Mouse (Mus musculus): ENCODE results near the gene Mtfmt. TPM values are rescaled to one million over a fixed set of nuclear protein-coding genes. Genes with fewer than 3 reads are reported as not detected.
A peak's percentile ranks its signal among the peaks of the same experiment; 100 is the strongest.

The Mtfmt gene
- polyA plus RNA-seq, 1 experiment from 2014 or later = 23.7 TPM

DNA sequence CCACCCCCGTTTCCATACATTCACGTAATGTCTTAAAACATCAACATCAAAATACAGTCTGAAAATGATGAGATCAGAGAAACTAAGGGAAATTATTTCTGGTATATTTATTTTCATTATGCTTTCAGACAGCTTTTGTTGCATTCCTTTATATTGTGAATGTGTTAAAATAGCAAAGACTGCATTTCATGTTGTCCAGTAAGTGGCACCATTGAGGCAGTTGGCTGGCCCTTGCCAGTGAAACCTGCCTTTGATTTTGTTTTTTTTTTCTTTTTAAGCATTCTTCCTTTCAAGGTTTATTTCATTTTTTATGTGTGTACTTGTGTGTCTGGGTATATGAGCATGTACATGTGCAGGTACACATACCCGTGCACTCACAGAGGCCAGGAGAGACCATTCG is 9.1 kb downstream of the Mtfmt start:
- WGBS = 90% methylated on average over 4 of the region's 4 CpGs

GRCm38 (mm10) chr9:65447951-65448350 is 12.4 kb downstream of the Mtfmt start:
- Histone ChIP-seq H3K27ac (no peak overlapping the region), H3K9me3 (ENCODE audit: control insufficient read depth, low read length) (no peaks in the 10 kb centered on the region), H3K9ac (no peak overlapping the region), H3K4me2 (replicated peaks) (no peak overlapping the region), H3K36me3 (replicated peaks; ENCODE audit: control insufficient read depth, insufficient read depth) (peaks cover 88% of the 10 kb centered on the region), H3K4me1 (replicated peaks; ENCODE audit: control insufficient read depth, insufficient read depth, low read length) (no peaks in the 10 kb centered on the region), H3K27me3 (ENCODE audit: control insufficient read depth, insufficient read depth, low read length) (no peaks in the 10 kb centered on the region), H3K4me3 (replicated peaks; ENCODE audit: low read length) (no peak overlapping the region)
- DNase-seq (ENCODE audit: low spot score) = no peak
- ATAC-seq (ENCODE audit: low FRiP score) = no peak
- WGBS = 92% methylated on average over 6 of the region's 6 CpGs

More for the DNA sequence above, 9.1 kb downstream of the Mtfmt start:
- no peak overlapping the region for H3K4me2 ChIP-seq (replicated peaks)
- no peaks in the 10 kb centered on the region for H3K9me3 ChIP-seq (ENCODE audit: control insufficient read depth, low read length)
- H3K36me3 ChIP-seq (replicated peaks; ENCODE audit: control insufficient read depth, insufficient read depth) = peaks cover 86% of the 10 kb centered on the region
- no peak for DNase-seq (ENCODE audit: low spot score)
- no peak overlapping the region for H3K27ac ChIP-seq
- H3K4me3 ChIP-seq (replicated peaks; ENCODE audit: low read length) = no peak overlapping the region
- no peaks in the 10 kb centered on the region for H3K27me3 ChIP-seq (ENCODE audit: control insufficient read depth, insufficient read depth, low read length)
- no peaks in the 10 kb centered on the region for H3K4me1 ChIP-seq (replicated peaks; ENCODE audit: control insufficient read depth, insufficient read depth, low read length)
- ATAC-seq (ENCODE audit: low FRiP score) = no peak
- no peak overlapping the region for H3K9ac ChIP-seq

DNA sequence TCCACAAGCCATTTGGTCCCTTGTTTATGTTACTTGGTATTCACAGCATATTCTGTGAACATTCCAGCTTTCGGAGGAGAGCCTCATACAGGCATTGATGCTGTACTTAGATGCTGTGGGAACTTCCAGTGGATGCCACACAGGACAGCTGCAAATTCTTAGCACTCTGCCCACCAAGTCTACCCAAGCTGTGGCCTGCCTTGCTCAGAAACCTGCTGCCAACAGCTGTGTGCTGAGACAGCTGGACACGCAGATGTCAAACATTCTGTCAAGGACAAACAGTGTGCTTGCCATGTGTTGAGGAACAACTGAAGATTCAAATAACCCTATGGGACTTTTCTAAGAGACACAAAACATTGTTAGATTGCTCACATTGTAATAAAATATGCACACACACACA is 23.4 kb downstream of the Mtfmt start:
- H3K9me3 ChIP-seq (ENCODE audit: control insufficient read depth, low read length) = no peaks in the 10 kb centered on the region
- no peak overlapping the region for H3K4me2 ChIP-seq (replicated peaks)
- peaks cover under 1% of the 10 kb centered on the region; the same call in 1 of the 2 replicates for H3K36me3 ChIP-seq (replicated peaks; ENCODE audit: control insufficient read depth, insufficient read depth)
- H3K27ac ChIP-seq = no peak overlapping the region
- no peak overlapping the region for H3K9ac ChIP-seq
- no peak overlapping the region for H3K4me3 ChIP-seq (replicated peaks; ENCODE audit: low read length)
- WGBS = 90% methylated on average over 2 of the region's 2 CpGs
- peaks cover 22% of the 10 kb centered on the region for H3K4me1 ChIP-seq (replicated peaks; ENCODE audit: control insufficient read depth, insufficient read depth, low read length)
- ATAC-seq (ENCODE audit: low FRiP score) (no peak), DNase-seq (ENCODE audit: low spot score) (no peak)
- H3K27me3 ChIP-seq (ENCODE audit: control insufficient read depth, insufficient read depth, low read length) = no peaks in the 10 kb centered on the region

DNA sequence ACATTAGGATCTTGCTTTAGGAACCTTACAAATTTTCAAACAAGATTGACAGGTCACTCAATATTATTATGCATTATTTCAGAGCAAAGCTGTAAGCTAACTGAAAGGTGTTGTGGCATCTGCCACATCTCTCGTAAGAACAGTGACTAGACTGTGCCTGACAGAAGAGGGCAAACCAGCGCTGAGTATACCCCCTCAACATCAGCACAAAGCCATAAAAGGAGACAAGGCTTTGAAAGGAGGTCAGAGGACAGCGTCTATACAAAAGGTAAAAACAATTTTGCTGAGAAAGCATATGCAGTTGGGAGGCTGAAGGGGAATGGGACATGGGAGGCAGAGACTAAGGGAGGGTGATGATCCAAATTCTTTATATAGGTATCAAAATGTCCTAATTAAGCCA is 24.6 kb downstream of the Mtfmt start:
- H3K9me3 ChIP-seq (ENCODE audit: control insufficient read depth, low read length) = no peaks in the 10 kb centered on the region
- peak overlapping the region; percentile 93 for H3K4me3 ChIP-seq (replicated peaks; ENCODE audit: low read length)
- peak overlapping the region; percentile 86 for H3K9ac ChIP-seq
- H3K27me3 ChIP-seq (ENCODE audit: control insufficient read depth, insufficient read depth, low read length) = no peaks in the 10 kb centered on the region
- 42% methylated on average over 3 of the region's 3 CpGs for WGBS
- H3K27ac ChIP-seq = peak overlapping the region; percentile 94
- H3K4me2 ChIP-seq (replicated peaks) = peak overlapping the region; percentile 82
- ATAC-seq (ENCODE audit: low FRiP score) (no peak), DNase-seq (ENCODE audit: low spot score) (no peak)
- peaks cover 22% of the 10 kb centered on the region for H3K4me1 ChIP-seq (replicated peaks; ENCODE audit: control insufficient read depth, insufficient read depth, low read length)
- peaks cover 2% of the 10 kb centered on the region for H3K36me3 ChIP-seq (replicated peaks; ENCODE audit: control insufficient read depth, insufficient read depth)

GRCm38 (mm10) chr9:65460732-65461442 is 25.3 kb downstream of the Mtfmt start, which contains the start of gene Spg21:
Spg21 (plus strand) TSS chr9:65460947.
- Histone ChIP-seq H3K4me2 (replicated peaks) (peak within 1 kb of the TSS; percentile 82), H3K36me3 (replicated peaks; ENCODE audit: control insufficient read depth, insufficient read depth) (peaks cover 9% of the 10 kb centered on the region), H3K27ac (peak within 1 kb of the TSS; percentile 94), H3K9me3 (ENCODE audit: control insufficient read depth, low read length) (no peaks in the 10 kb centered on the region), H3K9ac (peak within 1 kb of the TSS; percentile 86), H3K27me3 (ENCODE audit: control insufficient read depth, insufficient read depth, low read length) (no peaks in the 10 kb centered on the region), H3K4me3 (replicated peaks; ENCODE audit: low read length) (peak within 1 kb of the TSS; percentile 93), H3K4me1 (replicated peaks; ENCODE audit: control insufficient read depth, insufficient read depth, low read length) (peaks cover 22% of the 10 kb centered on the region)
- DNase-seq (ENCODE audit: low spot score) (peak; percentile 95), ATAC-seq (ENCODE audit: low FRiP score) (peak; percentile 96)
- under 1% methylated on average over 53 of the region's 53 CpGs for WGBS

- H3K27me3 ChIP-seq (ENCODE audit: control insufficient read depth, insufficient read depth, low read length) = no peaks in the 10 kb centered on the region
- peaks cover 23% of the 10 kb centered on the region for H3K36me3 ChIP-seq (replicated peaks; ENCODE audit: control insufficient read depth, insufficient read depth)
- no peak overlapping the region for H3K4me3 ChIP-seq (replicated peaks; ENCODE audit: low read length)
- no peaks in the 10 kb centered on the region for H3K9me3 ChIP-seq (ENCODE audit: control insufficient read depth, low read length)
- no peak overlapping the region for H3K9ac ChIP-seq
- no peak overlapping the region for H3K27ac ChIP-seq
- 79% methylated on average over 5 of the region's 5 CpGs for WGBS
- H3K4me2 ChIP-seq (replicated peaks) = 0 out of 2 replicates have a peak overlapping the region, but pooled peaks have one; percentile 82
- no peak for DNase-seq (ENCODE audit: low spot score)
- ATAC-seq (ENCODE audit: low FRiP score) = no peak
- H3K4me1 ChIP-seq (replicated peaks; ENCODE audit: control insufficient read depth, insufficient read depth, low read length) = peaks cover 22% of the 10 kb centered on the region
Observed at GRCm38 (mm10) chr9:65462544-65462943, 27.0 kb downstream of the Mtfmt start.

- WGBS = 91% methylated on average over 6 of the region's 6 CpGs
- H3K4me2 ChIP-seq (replicated peaks) = no peak overlapping the region
- H3K4me3 ChIP-seq (replicated peaks; ENCODE audit: low read length) = no peak overlapping the region
- H3K27me3 ChIP-seq (ENCODE audit: control insufficient read depth, insufficient read depth, low read length) = no peaks in the 10 kb centered on the region
- no peak overlapping the region for H3K27ac ChIP-seq
- peaks cover 22% of the 10 kb centered on the region for H3K4me1 ChIP-seq (replicated peaks; ENCODE audit: control insufficient read depth, insufficient read depth, low read length)
- no peak overlapping the region for H3K9ac ChIP-seq
- ATAC-seq (ENCODE audit: low FRiP score) (no peak), DNase-seq (ENCODE audit: low spot score) (no peak)
- peaks cover 27% of the 10 kb centered on the region for H3K36me3 ChIP-seq (replicated peaks; ENCODE audit: control insufficient read depth, insufficient read depth)
- no peaks in the 10 kb centered on the region for H3K9me3 ChIP-seq (ENCODE audit: control insufficient read depth, low read length)
Observed at GRCm38 (mm10) chr9:65464161-65464560, 28.6 kb downstream of the Mtfmt start.

DNA sequence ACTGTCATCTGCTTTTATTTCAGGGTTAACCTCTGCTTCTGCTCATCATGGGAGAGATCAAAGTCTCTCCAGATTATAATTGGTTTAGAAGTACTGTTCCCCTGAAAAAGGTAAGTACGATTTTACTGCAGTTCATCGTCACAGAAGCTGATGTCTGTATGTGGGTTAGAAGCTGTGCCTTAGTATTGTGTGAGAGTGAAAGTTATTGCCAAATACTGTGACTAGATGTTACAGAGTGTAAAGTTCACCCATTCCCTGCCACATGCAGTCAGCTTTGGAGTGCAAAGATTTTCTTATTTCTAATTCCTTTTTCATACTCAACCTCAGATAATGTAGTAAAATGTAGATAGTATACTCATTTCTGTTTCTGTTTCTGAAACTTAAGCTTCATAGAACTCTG is 29.7 kb downstream of the Mtfmt start:
- H3K27ac ChIP-seq = no peak overlapping the region
- ATAC-seq (ENCODE audit: low FRiP score) (no peak), DNase-seq (ENCODE audit: low spot score) (no peak)
- H3K9ac ChIP-seq = no peak overlapping the region
- no peak overlapping the region for H3K4me2 ChIP-seq (replicated peaks)
- peaks cover 17% of the 10 kb centered on the region for H3K4me1 ChIP-seq (replicated peaks; ENCODE audit: control insufficient read depth, insufficient read depth, low read length)
- WGBS = 98% methylated on average over 2 of the region's 2 CpGs
- H3K4me3 ChIP-seq (replicated peaks; ENCODE audit: low read length) = no peak overlapping the region
- H3K36me3 ChIP-seq (replicated peaks; ENCODE audit: control insufficient read depth, insufficient read depth) = peaks cover 38% of the 10 kb centered on the region
- no peaks in the 10 kb centered on the region for H3K9me3 ChIP-seq (ENCODE audit: control insufficient read depth, low read length)
- H3K27me3 ChIP-seq (ENCODE audit: control insufficient read depth, insufficient read depth, low read length) = no peaks in the 10 kb centered on the region

DNA sequence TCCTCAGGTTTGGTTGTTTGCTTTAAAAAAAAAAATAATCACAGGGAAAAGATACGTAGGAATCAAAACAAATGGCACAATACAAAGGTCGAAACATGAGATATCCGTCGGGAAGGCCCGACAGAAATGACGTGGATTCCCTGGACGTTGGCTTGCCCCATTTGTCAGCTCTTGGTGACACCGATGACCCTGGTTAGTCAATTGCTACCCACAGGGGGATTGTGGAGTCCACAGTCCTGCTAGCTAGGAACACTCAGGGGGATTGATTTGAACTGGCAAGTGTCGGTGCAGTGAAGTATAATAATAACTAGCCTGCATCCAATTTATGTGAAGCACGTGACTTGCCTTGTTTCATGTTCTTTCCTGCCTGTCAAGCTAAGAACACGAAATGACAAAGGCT is 32.1 kb downstream of the Mtfmt start:
- ATAC-seq (ENCODE audit: low FRiP score) (no peak), DNase-seq (ENCODE audit: low spot score) (no peak)
- H3K27ac ChIP-seq = no peak overlapping the region
- H3K9ac ChIP-seq = no peak overlapping the region
- no peak overlapping the region for H3K4me3 ChIP-seq (replicated peaks; ENCODE audit: low read length)
- H3K4me2 ChIP-seq (replicated peaks) = no peak overlapping the region
- peaks cover 60% of the 10 kb centered on the region for H3K36me3 ChIP-seq (replicated peaks; ENCODE audit: control insufficient read depth, insufficient read depth)
- WGBS = 55% methylated on average over 11 of the region's 11 CpGs
- 0 out of 2 replicates have a peak, but pooled peaks cover under 1% of the 10 kb centered on the region for H3K4me1 ChIP-seq (replicated peaks; ENCODE audit: control insufficient read depth, insufficient read depth, low read length)
- H3K27me3 ChIP-seq (ENCODE audit: control insufficient read depth, insufficient read depth, low read length) = no peaks in the 10 kb centered on the region
- H3K9me3 ChIP-seq (ENCODE audit: control insufficient read depth, low read length) = no peaks in the 10 kb centered on the region
